Mouse (Mus musculus): Measurements from ENCODE around the gene Pawr.

- TF ChIP-seq CTCF (IDR thresholded peaks at IDR 0.05; ENCODE audit: low read depth) = no peak
- TF ChIP-seq EP300 (IDR thresholded peaks at IDR 0.05; ENCODE audit: low read depth) = no peak
Observed at GRCm38 (mm10) chr10:108457054-108457453, 125.1 kb downstream of the Pawr start.

All from heart, postnatal 0 days (tissue).